Mouse (Mus musculus): ENCODE results near the gene Ppp2r3a.

- TF ChIP-seq CTCF (IDR thresholded peaks at IDR 0.05; ENCODE audit: extremely low read depth, insufficient read depth, insufficient read length, insufficient replicate concordance), result no peak
- no peak for TF ChIP-seq POLR2A (IDR thresholded peaks at IDR 0.05; ENCODE audit: low read depth, low read length)
These were observed 146.7 kb downstream of the Ppp2r3a start for GRCm38 (mm10) chr9:101104931-101105330.

Measured in spleen, adult 2 months (tissue).